Mouse (Mus musculus) gastrocnemius, adult 18-20 months (tissue): ENCODE measurements around the gene Rnf222. TPM values are rescaled to one million over a fixed set of nuclear protein-coding genes. Genes with fewer than 3 reads are reported as not detected.

Experiments used
- DNase-seq: peaks from one replicate; pipeline ENCODE4 v3.0.0; 2021; ENCODE audit warnings: low spot score
- total RNA-seq, 2 experiments: library from RNA; stranded (reverse); gene quantifications; 2 replicates each; pipeline ENCODE4 v1.2.3; 2021

The Rnf222 gene
- total RNA-seq, 2 experiments from 2014 or later: not detected

DNA sequence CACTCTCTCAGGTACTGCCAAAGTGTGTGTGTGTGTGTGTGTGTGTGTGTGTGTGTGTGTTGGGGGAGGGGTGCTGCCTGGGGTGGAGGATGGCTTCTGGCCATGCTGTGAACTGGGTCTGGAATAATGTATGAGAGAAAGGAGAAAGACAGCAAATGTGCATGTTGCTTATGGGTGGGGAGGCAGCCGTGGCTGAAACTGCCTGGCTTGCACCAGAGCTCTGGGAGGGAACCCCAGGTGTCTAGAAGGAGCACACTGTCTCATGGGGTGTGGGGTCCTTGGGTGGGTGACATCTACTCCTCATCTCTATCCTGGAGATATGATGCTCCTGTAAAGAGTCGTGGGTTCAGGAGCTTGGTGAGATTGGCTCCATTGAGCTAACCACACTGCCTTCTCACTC, 300 bp downstream of the Rnf222 start:
- no peak for DNase-seq

DNA sequence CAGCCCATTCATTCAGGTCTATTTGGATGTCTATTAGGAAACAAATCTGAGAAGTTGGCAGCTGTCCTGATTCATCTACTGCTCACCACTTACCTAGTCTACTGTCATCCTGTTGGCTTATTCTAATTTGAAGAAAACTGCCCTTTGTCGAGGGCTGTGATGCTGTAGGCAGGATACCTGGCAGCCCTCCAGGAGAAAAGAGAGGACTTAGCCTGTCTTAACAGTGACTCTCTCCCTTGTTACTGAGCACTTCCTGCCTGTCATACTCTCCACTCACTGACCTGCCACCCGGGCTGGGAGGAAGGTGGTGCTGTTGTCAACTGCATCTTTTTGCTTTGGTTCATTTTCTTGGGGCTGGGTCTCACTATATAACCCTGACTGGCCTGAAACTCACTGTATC, 2.3 kb downstream of the Rnf222 start:
- no peak for DNase-seq

DNA sequence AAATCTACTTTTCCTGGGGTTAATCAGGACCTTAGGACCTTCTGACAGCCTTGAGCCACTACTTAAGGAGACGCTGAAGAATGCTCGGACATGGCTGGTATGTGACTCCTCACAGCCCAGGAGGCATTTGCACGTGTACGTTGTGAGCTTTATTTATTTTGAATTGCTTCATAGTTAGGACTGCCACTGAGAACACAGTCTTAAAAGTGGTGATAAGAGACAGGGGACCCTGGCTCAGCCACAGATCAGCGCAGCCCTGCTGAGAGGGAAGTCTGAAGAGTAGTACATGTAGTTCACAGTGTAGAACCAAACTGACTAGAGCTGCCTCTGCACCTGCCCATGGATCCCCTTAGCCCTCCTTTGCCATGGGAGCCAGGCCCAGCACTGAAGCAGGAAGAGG, 3.5 kb downstream of the Rnf222 start:
- no peak for DNase-seq

DNA sequence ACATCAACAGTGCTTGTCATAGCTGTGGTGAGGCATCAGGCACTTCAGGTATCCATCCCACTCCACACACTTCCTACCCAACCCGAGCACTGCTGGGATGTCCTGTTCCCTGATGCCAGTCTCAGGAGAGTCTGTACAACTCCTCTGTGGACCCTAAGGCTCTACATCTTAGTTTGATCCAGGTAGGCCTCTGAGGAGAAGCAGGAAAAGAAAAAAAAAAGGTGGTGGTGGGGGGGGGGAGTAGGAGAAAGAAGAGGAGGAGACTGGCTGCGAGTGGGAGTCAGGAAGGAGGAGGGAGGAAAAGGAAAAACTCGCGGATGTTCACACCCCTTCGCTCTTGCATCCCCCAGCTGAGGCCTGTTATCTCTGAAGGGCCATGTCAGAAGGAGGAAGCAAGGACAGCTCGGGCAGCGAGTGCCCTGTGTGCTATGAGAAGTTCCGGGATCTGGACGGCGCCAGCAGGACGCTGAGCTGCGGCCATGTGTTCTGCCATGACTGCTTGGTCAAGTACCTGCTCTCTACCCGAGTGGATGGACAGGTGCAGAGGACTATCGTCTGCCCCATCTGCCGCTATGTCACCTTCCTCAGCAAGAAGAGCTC, 4.0 kb downstream of the Rnf222 start:
- DNase-seq: no peak

DNA sequence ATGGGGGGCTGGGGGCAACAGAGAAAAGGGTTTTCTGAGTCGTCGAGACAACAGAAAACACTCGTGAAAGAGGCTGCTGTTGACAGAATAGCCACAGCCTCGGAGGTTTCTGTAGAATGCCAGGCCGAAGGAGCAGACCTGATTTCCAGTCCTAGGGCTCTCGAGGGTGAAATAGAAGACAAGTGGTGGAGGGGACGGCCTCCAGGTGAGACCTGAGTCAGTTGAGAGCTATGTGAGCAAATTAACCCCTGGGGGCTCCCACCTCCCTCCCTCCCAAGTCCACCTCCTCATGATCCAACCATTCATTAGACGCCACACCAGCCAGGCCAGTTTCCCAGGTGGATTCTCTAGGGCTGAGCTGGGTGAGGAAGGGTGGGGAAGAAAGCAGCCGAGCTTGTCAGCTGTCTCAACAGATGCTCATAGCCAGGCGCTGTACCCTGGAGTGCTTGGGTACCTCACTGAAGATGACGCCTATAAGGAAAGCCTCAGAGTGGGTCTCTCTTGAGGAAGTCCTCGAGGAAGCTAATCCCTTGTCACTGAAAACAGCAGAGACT, 5.6 kb downstream of the Rnf222 start:
- no peak for DNase-seq

DNA sequence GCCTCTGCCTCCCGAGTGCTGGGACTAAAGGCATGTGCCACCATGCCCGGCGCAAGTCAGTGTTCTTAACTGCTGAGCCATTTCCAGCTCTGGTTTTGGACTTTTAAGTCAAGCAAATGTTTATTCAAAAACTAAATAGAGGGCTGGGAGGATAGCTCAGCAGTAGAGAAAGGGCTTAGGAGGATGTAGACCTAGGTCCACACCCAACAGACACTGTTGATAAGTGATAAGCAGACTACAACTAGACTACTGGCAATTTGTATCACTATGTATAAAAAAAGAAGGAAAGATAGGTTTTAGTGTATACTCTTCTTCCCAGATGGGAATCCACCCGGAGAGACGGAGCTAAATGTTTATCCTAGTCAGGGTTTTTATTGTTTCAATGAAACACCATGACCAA, 7.9 kb downstream of the Rnf222 start:
- no peak for DNase-seq

DNA sequence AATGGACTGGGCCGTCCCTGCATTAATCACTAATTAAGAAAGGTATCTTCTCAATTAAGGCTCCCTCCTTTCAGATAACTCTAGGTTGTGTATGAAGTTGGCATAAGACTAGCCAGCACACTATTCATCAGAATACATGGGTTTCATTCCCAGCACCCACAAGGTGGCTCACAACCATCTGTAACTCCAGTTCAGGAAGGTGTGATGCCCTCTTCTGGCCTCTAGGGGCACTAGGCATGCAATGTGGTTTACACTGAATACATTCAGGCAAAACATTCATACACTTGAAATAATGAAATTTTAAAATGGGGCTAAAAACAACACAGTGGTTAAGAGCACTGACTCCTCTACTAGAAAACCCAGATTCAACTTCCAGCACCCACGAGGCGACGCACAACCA, 8.8 kb downstream of the Rnf222 start:
- no peak for DNase-seq

DNA sequence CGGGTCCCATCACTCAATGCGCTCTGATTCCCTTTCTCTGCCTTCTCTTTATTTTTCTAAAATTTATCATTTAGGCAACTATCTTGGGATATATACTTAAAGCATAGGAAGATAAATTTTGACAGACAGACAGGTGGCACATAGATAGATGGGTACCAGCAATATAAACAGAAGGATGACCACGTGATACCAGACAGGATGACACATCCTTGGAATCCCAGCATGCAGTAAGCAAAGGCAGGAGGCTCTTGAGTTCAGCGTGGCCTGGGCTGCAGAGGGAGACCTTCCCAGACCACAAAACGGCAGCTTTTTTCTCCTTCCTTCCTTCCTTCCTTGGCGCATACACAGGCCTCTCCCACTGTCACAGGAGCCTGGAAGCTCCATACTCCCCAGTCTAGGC, 9.5 kb downstream of the Rnf222 start:
- no peak for DNase-seq

DNA sequence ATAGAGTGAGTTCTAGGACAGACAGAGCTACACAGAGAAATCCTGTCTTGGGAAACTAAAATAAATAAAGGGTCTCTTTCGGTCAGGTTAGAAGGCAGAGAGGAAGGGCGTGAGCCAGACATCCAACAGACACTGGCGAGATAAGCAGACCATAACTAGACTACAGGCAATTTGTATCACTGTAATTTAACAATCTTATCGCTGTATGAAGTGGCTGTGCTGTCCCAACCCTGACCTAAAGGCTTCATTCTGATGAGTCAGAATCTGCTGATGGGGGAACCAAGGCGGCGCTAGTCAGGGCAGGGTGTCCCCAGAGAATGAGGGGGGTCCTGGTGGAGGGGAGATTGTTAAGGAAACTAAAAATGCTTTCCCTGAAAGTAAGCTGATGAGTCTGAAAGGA, 10.4 kb downstream of the Rnf222 start:
- DNase-seq: no peak

DNA sequence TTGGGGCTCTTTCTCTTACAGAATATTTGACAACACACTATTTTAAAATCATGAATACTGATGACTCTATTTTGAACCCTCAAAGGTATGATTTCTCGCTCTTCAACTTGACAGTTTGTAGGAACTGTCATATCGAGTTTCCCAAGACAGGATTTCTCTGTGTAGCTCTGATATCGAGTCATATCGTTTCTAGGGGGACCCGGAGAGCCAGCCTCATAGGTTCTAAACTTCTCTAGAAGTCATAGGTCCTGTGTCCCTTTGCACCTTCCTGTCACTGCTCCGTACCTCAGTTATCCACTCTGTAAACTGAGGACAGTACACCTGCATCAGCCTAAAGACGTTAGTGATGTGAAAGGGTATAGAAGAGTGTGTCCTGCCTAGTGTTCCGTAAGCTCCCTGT, 11.5 kb downstream of the Rnf222 start:
- no peak for DNase-seq

DNA sequence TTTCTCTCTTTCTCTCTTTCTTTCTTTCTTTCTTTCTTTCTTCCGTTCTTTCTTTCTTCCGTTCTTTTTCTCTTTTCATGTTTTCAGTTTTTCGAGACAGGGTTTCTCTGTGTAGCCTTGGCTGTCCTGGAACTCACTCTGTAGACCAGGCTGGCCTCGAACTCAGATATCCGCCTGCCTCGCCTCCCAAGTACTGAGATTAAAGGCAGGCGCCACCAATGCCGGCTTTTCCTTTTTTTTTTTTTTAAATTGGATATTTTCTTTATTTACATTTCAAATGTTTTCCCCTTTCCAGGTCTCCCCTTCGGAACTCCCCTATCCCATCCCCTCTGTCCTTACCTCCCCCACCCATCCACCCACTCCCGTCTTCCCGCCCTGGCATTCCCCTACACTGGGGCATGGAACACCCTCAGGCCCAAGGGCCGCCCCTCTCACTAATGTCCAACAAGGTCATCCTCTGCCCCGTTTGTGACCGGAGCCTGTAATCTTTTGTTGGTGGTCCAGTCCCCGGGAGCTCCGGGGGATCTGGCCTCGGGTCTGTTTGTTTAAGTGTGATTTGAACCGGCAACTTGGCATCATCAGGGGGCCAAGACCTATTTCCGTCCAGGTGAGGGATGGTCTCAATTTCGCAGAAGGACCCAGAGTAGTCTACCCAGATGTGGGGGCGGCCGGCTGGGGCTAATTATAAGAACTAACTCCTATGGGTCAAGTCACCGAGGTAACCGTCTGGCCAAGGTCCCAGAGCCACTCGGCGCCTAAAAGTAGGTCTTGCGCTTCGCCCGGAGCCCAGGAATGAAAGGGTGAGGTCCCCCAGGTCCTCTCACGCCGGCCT, 12.4 kb downstream of the Rnf222 start:
- DNase-seq: no peak

DNA sequence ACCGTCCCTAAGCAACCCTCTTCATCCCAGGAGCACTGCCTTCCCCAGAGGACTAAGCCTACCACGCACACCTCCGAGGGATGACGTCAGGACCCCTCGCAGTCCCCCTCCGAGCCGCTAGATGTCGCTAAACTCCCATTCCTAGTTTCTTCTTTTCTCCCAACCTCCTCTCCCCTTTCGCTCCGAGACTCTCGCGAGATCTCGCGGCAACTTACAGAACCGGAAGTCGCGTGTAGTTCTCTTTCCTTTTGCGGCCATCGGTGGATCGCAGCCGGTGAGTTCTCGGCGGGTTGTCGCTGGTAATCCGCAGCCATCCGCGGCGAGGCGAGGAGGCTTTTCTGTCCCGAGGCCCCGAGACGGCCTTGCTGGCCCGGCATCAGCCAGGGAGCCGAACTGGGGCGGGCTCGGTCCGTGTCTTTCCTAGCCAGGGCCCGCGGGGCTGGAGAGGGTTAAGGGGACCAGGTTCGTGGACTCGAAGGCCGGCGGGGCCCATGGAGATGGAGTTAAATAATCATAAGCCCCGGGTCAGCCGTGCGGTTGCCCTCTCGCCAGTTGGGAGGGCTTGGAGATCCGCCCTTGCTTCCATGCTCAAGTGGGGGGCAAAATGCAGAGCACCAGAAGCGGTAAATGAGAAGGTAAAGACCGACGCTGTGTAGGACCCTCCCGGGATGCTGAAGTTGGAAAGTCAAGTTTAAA, 13.1 kb downstream of the Rnf222 start, which contains the start of gene Rpl26:
TSS of gene Rpl26 (plus strand) at position 233 of the 696 bp plus-strand sequence.
- peak; percentile 99 for DNase-seq

DNA sequence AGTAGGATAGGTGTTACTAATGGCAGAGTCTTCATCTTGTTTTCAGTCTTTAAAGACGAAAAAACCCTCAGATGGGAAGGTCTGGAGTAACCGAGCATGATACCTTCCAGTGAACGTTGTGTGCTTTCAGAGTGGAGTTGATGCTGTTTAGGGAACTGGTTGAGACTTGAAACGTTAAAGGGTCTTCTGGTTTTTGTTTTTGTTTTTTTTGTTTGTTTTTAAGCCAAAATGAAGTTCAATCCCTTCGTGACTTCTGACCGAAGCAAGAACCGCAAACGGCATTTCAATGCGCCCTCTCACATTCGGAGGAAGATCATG, 13.7 kb downstream of the Rnf222 start:
- DNase-seq: no peak

DNA sequence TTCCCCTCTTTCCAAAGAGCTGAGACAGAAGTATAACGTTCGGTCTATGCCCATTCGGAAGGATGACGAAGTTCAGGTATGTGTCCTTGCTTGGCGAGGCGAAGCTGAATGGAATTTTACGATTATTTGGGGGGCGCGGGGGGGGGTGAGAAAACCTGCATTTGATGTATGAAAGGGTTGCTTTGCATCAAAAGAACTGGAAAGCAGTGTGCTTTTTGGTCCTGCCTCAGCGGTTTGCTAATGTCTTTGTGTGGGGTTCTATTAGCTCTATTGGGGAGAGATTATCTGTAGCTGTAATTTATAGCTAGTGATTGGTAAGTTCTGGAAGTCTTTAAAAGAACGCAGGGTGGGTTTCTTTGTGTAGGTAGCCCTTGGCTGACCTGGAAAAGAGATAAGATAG, 14.0 kb downstream of the Rnf222 start:
- DNase-seq: no peak

DNA sequence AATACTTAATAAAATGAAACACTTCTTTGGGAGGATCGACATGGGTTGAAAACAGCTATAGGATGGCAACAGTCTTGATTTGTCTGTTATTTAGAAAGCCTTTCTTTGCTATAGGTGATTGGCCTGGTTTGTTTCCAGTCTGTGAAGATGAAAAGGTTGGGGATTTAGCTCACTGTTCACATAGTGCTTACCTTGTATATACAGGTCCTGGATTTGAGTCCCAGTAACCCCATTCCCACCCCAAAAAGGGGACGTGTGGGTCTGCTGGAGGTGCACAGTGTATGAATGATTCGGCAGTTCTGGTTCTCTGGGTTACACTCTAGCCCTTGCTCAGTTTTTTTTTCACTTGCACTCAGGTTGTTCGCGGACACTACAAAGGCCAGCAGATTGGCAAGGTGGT, 14.5 kb downstream of the Rnf222 start:
- DNase-seq: no peak

DNA sequence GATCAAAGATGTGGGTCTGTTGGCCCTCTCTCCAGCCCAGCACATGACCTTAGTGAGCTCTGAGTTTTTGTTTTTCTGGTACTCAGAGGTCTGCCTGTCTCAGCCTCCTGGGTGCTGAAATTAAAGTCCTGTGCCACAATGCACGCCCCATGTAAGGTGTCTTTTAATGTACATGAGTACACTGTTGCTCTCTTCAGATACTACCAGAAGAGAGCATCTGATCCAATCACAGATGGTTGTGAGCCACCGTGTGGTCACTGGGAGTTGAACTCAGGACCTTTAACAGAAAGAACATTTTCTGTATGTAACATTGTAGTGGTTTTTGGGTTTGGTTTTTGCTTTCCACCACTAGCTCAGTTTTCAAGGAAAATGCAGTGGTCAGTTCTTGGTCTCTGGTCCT, 15.4 kb downstream of the Rnf222 start:
- no peak for DNase-seq

DNA sequence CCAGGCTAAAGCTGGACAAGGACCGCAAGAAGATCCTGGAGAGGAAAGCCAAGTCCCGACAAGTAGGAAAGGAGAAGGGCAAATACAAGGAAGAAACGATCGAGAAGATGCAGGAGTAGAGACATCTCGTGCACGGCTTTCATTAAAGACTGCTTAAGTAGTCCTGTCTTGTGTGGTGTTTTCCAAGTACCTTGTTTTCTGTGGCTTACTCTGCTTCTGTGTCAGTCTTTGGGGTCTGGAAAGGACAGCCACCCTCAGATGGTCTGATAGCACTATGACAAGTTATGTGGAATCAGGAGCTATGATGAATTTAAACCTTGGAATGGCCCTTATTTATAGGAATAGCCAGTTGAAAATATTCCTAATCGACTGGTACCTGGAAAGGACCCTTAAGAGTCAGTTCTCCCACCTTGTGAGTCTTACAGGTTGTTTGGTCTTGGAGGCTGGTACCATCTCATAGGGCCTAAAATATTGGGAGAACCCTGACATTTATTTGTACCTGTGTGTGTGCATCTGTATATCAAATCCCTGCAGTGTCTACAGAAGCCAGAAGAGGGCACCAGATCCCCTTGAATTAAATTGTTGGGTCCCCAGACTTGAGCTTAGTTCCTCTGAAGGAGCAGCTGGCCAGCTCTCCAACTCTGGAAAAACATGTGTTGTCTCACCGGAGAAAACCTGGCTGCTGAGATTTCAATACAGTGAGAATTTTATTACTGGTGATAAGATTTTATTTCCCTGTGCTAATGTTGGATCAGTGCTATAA, 16.2 kb downstream of the Rnf222 start:
- DNase-seq: peak; percentile 80

DNA sequence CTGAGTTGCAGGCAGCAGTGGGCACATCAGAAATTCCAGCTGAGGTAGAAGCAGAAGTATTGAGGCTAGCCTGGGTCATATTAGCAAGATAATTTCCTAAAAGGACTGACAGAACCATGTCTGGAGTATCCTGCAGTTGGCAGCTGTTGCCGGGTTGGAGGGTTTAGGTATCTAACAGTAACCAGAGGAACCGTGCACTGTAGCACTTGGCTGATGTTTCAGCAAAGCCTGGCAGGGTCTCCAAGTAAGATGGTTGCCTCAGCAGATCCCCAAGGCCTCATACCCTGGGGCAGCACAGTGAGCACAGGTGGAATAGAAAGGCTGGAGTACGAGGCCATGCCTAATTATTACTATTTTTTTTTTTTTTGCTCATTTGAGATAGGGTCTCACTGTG, 16.8 kb downstream of the Rnf222 start:
- no peak for DNase-seq

DNA sequence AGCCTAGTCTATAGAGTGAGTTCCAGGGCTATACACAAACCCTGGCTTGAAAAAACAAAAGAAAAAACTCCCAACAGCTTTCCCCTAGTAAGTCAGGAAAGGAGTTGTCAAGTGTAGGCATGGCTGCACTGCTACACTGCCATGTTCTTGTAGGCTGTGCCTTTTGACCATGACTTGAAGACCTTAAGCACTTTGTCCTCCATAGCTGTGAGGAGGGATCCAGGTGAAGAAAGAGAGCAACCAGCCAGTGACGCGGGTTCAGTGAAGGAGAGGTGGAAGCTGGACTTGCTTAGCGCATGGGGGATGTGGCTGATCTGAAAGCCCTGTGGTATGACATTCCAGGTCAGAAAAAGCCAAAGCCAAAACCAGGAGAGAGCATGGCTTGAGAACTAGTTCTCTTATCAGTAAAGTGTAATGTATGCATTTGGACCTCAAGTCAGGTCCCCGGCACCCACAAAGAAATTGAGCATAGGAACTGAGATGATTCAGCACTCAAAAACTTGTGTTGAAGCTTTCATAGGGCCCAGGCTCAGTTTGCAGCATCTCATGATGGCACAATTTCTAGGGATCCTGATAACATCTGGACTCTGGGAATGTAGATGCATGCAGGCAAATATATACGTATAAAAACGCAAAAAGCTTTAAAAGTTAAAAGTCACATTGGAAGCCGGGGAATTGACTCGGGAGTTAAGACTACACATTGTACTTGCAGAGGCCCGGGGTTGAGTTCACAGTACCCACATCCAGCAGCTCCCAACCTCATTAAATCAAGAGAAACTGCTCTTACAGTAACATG, 17.5 kb downstream of the Rnf222 start:
- DNase-seq: no peak

DNA sequence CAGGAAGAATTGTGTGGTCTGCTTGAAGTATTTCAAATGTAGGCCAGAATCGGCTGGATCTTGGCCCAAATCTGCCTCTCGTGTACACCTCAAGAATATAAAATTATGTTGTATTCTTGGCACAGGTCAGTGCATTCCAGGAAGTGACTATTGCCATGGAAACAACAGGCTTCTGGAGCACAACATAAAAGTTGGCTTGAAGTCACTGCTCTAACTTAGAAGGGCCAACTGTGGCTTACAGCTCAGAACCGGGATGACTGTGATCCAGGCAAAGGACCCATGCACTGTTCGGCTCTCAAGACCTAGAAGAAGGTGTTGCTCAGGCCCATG, 18.1 kb downstream of the Rnf222 start:
- DNase-seq: no peak

DNA sequence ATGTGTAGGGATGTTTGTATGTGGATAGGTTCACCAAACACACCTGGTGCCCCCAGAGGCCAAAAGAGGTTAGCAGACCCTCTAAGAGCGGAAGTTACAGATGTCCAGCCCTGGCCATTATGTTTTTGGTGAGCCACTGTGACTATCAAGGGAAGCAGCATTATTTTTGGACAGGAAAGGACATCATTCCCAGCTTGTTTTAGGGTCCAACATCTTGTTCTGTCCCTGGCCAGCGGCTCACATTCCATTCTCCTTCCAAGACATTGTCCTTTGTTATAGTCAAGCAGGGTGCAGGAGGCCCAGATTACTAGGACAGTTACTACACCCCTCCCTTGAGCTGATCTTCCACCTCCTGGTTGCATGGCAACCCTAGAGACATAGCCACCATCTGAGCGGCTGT, 18.9 kb downstream of the Rnf222 start:
- no peak for DNase-seq
